Mouse (Mus musculus) splenic B cell, adult 2 months (primary cell): ENCODE results near the gene Cachd1.

Experiments used
- DNase-seq: peaks from one replicate; pipeline ENCODE4 v3.0.0-alpha.2; 2011; ENCODE audit warnings: low read depth, low spot score
- H3K27me3 ChIP-seq: 2 replicates; pipeline ENCODE4 v1.6.1; 2012; ENCODE audit warnings: mild to moderate bottlenecking, low read length, moderate library complexity, mixed read lengths; ENCODE audit not compliant: control insufficient read depth, poor library complexity, insufficient read depth, severe bottlenecking
- H3K36me3 ChIP-seq: 2 replicates; pipeline ENCODE4 v1.6.1; 2012; ENCODE audit warnings: mild to moderate bottlenecking, low read length, moderate library complexity, mixed read lengths; ENCODE audit not compliant: control insufficient read depth, poor library complexity, insufficient read depth, severe bottlenecking

Cachd1 gene

DNA sequence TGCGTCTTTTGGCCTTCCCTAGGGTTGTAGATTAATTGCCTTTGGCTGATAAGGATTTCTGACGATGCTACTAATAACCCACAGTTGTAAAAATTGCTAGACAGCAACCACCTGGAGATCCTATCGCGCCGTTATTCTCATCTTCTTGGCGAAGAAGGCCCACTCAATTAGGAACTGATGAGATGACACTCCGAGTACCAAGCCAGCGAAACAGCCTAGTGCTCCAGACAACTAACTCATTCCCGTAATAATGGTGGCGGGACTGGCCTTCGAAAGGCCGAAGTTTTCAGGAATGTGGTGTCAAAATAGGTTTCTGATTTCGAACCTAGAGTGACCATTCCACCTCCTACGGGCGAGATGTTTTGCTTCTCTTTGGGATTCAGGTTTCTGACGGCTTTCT is 1.6 kb downstream of the Cachd1 start:
- Histone ChIP-seq H3K27me3 (no peaks in the 10 kb centered on the region; the same call in 1 of the 2 replicates), H3K36me3 (no peaks in the 10 kb centered on the region)
- no peak for DNase-seq

DNA sequence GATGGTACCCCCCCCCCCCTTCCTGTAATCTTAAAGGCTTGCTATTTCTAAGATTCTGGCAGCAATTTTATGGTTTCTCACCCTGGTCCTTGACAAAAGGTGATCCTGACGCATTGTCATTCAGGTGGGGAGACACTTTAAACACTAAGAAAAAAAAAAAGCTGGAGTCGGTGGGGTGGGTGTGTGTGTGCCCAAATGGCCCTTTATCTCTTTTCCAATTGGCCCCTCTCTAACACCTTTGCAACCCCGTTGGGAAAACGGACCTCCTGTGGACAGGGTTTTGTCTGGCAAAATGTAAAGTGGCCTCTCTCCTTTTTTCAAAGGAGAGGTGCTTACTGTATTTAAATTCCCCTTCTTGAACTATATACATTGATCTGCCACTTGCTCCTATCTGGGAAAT is 2.5 kb downstream of the Cachd1 start:
- no peaks in the 10 kb centered on the region for H3K36me3 ChIP-seq
- no peaks in the 10 kb centered on the region; the same call in 1 of the 2 replicates for H3K27me3 ChIP-seq
- no peak for DNase-seq

DNA sequence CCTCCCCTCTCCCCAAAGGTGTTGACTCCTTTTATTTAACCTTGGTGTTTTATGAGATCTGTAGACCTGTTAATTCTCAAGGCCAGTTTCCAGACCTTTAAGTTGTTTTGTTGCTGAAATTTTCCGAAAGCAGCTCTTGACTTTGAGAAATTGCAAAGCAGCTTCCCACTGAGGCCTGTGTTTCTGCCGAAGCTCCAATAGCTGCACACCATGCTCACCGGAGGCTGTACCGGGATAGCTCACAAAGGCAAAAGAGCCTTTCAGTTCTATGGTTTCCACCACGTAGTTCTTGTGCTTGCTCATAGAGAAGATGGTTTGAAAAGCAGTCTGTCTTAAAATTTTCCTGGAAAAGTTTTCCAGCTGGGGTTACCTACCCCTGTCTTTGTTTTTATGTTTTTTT is 3.2 kb downstream of the Cachd1 start:
- DNase-seq, result no peak
- Histone ChIP-seq H3K36me3 (no peaks in the 10 kb centered on the region), H3K27me3 (no peaks in the 10 kb centered on the region; the same call in 1 of the 2 replicates)

DNA sequence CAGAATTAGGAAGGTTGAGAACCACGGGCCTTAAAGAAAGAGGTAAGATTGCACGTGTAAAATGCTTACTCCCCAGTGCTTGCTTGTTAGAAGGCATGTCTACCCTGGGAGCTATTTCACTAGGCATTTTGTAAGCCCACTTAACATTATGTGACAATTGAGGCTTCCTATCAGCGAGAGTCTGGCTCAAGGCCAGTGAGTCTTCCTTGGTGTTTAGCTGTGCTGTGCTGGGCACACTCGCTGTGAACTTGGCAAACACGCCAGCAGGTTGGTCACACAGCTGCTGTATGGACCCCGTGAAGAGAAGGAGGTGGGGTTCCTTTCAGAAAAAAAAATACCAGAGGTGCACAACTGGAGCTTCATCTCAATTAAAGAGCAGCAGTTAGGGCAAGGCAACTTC is 4.4 kb downstream of the Cachd1 start:
- no peak for DNase-seq
- no peaks in the 10 kb centered on the region for H3K36me3 ChIP-seq
- no peaks in the 10 kb centered on the region; the same call in 1 of the 2 replicates for H3K27me3 ChIP-seq

DNA sequence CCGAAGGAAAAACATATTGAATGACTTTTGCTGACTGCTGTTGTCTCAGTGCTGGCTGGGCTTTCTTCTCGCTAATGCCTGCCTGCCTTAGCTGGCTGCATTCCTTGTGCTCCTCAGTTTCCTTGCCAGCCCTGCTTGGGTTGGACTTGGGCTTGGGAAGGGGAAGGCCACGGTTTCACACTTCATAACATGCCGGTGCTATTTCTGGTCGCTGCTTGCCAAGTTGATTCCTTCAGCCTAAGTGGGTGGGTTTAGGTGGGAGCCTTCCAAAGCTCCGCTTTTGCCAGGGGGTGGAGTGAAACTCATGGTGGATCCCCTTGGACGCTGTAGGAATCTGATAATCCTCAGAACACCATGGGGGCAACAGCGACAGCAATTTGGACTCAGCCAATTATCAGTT is 5.9 kb downstream of the Cachd1 start:
- DNase-seq, result no peak
- H3K36me3 ChIP-seq, result no peaks in the 10 kb centered on the region
- no peaks in the 10 kb centered on the region; the same call in 1 of the 2 replicates for H3K27me3 ChIP-seq

DNA sequence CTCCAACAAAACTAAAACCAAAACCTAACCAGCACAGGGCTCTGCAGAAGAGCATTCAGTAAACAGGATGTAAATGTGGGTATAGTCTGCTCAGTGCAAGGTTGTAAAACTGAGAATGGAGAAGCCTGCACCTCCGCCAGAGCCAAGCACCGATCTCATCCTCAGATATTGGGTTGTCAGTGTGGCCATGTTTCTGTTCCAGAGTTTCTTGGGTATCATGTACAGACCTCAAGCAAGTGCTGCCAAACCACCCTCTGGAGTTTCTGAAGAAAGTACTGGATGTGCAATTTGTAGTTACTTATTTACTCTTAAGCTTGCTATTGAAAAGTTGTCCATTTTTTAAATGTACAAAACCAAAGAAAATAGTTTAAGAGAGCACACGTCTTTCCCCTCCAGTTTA is 6.4 kb downstream of the Cachd1 start:
- no peak for DNase-seq
- H3K36me3 ChIP-seq, result no peaks in the 10 kb centered on the region
- no peaks in the 10 kb centered on the region; the same call in 1 of the 2 replicates for H3K27me3 ChIP-seq

DNA sequence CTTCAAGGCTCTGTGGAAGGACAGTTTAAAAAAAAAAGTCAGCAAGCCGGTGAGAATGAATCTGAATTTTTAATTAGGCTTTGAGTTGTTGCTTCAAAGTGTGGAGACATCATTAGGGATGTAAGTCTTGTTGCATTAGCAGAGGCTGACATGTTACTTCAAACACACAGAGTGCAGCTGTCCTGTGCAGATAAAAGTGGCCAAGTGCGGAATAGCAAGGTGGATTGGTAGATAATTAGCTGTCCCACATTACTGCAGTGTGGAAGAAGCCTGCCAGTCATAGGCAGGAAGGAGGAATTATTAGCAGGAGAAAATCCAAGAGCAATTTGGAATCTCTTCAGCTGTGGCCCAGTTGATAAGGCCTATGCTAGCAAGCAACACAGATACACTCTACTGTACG is 10.7 kb downstream of the Cachd1 start:
- no peaks in the 10 kb centered on the region for H3K36me3 ChIP-seq
- DNase-seq, result no peak
- no peaks in the 10 kb centered on the region for H3K27me3 ChIP-seq

DNA sequence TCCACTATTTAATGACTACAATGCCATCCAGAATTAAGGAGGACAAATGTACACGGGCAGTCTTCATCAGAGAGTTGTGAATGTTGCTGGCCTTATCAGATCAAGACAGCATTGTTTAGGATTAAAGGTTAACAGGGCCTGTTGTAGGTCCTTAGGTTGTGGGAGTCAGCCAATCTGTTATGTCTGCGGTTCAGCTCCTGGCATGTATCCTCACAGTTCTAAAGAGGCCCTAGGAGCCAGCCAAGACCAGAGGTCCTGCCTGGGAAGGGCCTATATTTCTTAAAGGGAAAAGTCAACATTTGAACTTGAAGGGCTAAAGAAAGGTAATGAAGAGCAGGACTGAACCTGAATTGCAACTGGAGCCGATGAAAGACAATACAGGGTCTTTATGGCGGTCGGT is 13.7 kb downstream of the Cachd1 start:
- H3K27me3 ChIP-seq, result no peaks in the 10 kb centered on the region
- no peak for DNase-seq
- H3K36me3 ChIP-seq, result no peaks in the 10 kb centered on the region

DNA sequence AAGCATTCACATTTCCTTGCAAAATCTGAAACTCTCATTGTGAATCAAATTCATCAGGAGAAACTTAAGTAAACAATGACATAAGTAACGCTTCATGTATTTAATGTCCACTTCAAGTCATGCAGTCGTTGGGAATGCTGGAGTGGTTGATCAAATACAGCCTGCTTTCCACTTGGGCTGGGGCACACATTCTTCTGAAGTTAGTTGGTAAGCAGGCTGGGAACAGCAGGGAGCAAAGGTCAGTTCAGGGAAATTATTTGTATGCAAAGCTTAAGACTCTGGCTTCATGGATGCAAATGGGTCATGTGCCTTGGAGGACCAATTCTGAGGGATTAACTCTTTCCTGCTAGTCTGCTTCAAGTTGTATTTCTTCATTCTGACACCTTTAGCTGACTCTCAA is 16.7 kb downstream of the Cachd1 start:
- H3K36me3 ChIP-seq, result no peaks in the 10 kb centered on the region
- H3K27me3 ChIP-seq, result no peaks in the 10 kb centered on the region
- no peak for DNase-seq

DNA sequence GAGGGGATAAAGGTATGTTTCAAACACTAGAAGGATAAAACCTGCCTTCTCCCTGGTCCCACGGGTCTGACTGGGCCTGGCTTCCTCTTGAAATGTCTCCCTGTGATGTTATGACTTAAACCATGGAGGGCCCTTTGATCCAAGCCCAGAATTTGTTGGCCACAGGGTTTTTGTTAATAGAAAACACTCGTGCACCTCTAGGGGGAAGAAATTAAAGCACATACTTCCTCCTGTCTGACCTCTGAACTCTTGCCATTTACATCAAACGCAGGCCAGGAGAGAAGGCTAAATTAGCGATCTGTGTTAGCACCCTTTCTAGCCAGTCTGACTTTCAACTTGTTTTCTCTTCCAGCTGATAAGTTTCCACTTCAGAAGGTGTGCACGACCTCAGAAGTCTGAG is 19.0 kb downstream of the Cachd1 start:
- Histone ChIP-seq H3K36me3 (no peaks in the 10 kb centered on the region), H3K27me3 (no peaks in the 10 kb centered on the region)
- DNase-seq, result no peak

DNA sequence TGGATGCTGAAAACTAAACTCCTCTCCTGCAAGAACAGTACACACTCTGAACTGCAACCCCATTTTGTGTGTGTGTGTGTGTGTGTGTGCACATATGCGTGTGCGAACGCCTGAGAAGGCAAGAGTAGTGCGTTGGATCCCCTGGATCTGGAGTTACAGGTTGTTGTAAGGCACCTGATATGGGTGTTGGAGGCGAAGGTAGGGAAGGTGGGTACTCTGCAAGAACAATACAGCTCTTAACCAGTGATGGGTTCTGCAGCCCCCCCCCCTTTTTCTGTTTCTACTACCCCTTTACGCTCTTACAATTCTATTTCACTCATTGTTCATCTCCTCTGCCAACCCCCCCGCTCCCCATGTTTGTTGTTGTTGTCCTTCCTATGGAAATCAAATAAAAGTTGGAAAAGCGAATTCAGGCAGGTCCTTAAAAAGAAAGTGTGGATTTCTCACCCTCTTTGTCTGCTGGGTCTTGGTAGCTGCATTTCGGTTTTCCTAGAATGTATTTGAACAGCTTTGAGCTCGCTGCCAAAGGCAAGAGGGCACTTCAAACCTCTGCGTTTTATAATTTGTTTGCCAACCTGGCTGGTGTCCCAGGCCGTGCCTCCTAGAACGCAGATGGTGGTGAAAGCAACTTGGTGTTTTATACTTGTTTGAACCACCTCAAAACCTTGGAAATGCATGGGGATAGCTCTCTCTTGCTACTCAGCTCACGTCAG is 24.4 kb downstream of the Cachd1 start:
- Histone ChIP-seq H3K36me3 (no peaks in the 10 kb centered on the region), H3K27me3 (no peaks in the 10 kb centered on the region; the same call in 1 of the 2 replicates)
- no peak for DNase-seq

DNA sequence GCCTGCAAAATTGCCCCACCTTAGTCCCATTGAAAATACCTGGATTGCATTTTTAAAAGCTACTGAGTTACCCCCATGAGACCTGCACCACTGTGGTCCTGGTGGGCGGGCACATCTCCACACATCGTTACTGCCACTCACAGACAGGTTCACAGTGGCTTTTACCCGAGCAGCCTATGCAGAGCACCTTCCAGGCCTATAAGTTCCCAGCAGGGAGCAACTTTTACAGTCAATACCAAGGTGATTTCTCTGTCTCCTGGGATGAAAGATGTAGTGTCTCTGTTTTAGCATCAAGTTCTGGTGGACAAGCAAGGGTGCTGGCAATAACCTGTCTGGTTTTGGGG is 24.9 kb downstream of the Cachd1 start:
- Histone ChIP-seq H3K36me3 (no peaks in the 10 kb centered on the region), H3K27me3 (no peaks in the 10 kb centered on the region; the same call in 1 of the 2 replicates)
- DNase-seq, result no peak

DNA sequence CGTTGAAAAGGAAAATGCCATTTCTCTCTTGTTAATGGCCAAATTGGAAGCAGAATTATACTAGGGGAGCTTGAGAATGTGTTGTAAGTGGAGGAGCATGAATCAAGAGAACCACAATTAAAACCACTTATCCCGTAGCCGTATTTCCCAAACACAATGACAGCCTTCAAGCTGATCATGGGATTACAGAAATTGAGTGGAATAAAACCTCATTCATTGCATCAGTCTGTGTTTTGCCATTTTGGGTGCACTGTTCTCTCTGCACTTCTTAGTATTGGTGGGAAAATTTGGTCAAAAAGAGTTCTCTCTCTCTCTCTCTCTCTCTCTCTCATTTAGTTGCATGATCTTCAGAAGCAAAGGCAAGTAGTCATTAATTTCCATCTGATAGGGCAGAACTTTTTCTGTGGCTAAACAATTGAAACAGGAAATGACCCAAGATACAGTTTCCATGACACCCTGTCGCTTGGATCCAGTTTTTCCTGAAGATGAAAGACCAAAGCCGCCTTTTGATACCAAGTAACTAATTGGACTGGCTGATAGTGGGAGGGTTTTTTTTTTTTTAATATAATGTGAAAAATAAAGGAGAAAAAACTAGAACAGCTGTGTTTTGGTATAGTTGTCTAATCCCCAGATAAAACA is 34.7 kb downstream of the Cachd1 start:
- DNase-seq, result no peak
- H3K27me3 ChIP-seq, result no peaks in the 10 kb centered on the region
- H3K36me3 ChIP-seq, result no peaks in the 10 kb centered on the region

DNA sequence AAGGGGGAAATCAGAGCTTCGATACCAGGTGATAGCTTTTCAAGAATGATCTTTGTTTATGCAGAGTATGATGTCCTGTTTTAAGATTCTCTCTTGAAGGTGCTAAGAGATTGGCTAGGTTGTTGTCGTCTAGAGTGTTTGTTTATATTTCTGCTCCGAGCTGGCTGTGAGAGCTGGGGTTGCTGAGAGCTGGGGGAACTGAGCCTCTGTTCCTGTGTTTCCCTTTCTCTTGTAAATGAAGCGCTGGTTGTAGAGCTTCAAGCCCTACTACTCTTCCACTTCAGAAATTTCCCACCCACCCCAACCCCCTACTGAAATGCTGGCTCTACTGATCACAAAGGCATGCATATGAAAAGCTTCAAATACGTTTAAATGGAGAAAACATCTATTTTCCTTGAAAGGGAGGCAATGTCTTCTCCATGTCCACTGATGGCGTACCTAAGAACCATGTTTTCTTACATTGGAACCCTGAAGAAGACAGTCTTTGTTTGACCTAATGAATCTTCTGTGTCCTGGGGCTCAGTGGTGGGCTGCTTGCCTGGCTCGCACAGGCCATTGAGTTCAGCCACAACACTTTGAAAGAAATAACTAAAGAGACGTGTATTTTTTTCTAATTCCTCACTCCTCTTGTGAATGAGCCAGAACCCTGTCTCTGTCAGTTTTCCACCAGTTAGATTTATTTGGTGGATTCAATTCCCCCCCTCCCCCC is 35.5 kb downstream of the Cachd1 start:
- H3K27me3 ChIP-seq, result no peaks in the 10 kb centered on the region
- DNase-seq, result no peak
- H3K36me3 ChIP-seq, result no peaks in the 10 kb centered on the region

DNA sequence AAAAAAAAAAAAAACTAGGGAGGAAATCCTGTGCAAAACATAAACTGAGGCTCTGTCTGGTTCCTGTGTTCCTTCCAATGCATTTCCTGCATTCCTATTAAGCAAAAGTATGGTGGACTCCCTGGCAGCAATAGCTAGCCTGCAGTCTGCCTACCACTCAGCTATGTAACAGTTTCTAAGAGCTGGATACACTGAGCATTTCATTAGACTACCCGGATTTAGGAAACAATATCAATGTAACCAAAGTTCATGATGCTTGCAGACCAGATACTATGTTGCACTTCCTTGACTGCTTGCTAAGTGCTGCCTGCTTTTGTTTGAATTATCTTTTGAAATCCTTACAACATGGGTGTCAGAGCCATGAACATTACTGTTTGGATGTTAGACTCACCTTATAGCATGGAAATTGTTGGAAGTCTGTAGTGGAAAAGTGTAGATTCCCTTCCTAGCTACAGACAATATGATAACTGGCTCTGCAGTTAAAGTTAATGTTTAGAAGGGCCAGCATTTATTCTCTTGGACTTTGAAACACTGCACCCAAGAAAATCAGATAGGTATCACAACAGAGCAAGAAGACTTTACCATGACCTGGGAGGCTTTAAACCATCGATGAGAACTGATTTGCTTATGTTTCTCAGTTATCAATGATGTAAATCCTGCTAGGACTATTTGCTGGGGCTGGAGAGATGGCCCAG is 37.4 kb downstream of the Cachd1 start:
- Histone ChIP-seq H3K36me3 (no peaks in the 10 kb centered on the region), H3K27me3 (no peaks in the 10 kb centered on the region)
- no peak for DNase-seq
